8 mouse cellular contexts compared by ENCODE assay signal in the genomic region with DNA sequence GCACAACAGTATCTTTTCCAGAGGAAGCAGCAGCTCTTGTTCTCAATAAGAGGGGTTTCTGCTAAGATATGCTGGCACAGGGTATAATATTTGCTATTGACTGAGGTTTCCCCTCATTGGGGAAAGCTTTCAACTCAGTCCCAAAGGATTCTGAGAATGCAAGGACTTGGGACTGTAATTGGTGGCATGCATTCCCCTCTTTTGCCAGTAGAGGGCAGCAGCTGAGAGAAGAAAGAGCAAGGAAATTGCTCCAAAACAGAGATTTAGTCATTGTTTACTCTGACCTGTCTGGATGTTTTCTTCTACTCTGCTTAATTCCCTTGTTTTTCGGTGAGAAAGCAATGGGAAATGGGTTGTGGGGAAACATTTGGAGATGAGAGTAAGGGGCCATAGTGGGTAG. TPM values are rescaled to one million over a fixed set of nuclear protein-coding genes. Genes with fewer than 3 reads are reported as not detected.
DNase-seq lines count a peak whose midpoint lies in the region; ATAC-seq lines count a peak whose summit lies in the region.
"Had no signal": no experiment of that assay in that cellular context is flagged by ENCODE, and none has a peak within 500 bp of the region (broad histone marks: within the 10 kb centered on the region; RNA-seq: fewer than 3 reads in every experiment).

No protein-coding gene starts in this region.

- no peaks in the 10 kb centered on the region for H3K27me3 ChIP-seq in hindbrain, embryonic 10.5 days (ENCODE audit: insufficient read depth, poor library complexity, severe bottlenecking)
- H3K27me3 ChIP-seq in hindbrain, embryonic 13.5 days = no peaks in the 10 kb centered on the region
- no peaks in the 10 kb centered on the region for H3K27me3 ChIP-seq in limb, embryonic 10.5 days (ENCODE audit: low read depth, poor library complexity, severe bottlenecking)
- H3K27me3 ChIP-seq: megakaryocyte, embryonic 14.5 days had no signal

- H3K4me1 ChIP-seq in hindbrain, embryonic 10.5 days (replicated peaks) = no peaks in the 10 kb centered on the region
- no peaks in the 10 kb centered on the region for H3K4me1 ChIP-seq in hindbrain, embryonic 13.5 days (replicated peaks)
- no peaks in the 10 kb centered on the region for H3K4me1 ChIP-seq in limb, embryonic 10.5 days
- H3K4me1 ChIP-seq: megakaryocyte, embryonic 14.5 days had no signal

- no peak overlapping the region for H3K4me3 ChIP-seq in hindbrain, embryonic 10.5 days
- no peak overlapping the region for H3K4me3 ChIP-seq in hindbrain, embryonic 13.5 days
- H3K4me3 ChIP-seq in limb, embryonic 10.5 days = no peak overlapping the region
- H3K4me3 ChIP-seq: megakaryocyte, embryonic 14.5 days had no signal

- DNase-seq in hindbrain, embryonic 10.5 days (ENCODE audit: low spot score) = peak; percentile 9
- peak; percentile 5 to 38 for DNase-seq in urinary bladder, adult 18-20 months (ENCODE audit: low spot score in 2 of 2)
- no peak for DNase-seq in urinary bladder, postnatal 10 days (ENCODE audit: low spot score)
- DNase-seq in adrenal gland, postnatal 36 days = peak; percentile 36 to 39
- peak; percentile 33 for DNase-seq in limb, embryonic 10.5 days (ENCODE audit: low spot score)
- peak; percentile 11 to 16 for DNase-seq in thymus, postnatal 36 days

- ATAC-seq in hindbrain, embryonic 13.5 days (ENCODE audit: low FRiP score) = no peak

- H3K36me3 ChIP-seq in hindbrain, embryonic 10.5 days = no peaks in the 10 kb centered on the region
- H3K36me3 ChIP-seq in hindbrain, embryonic 13.5 days = no peaks in the 10 kb centered on the region
- no peaks in the 10 kb centered on the region for H3K36me3 ChIP-seq in limb, embryonic 10.5 days

- no peaks in the 10 kb centered on the region for H3K9me3 ChIP-seq in hindbrain, embryonic 10.5 days
- H3K9me3 ChIP-seq in hindbrain, embryonic 13.5 days = no peaks in the 10 kb centered on the region
- H3K9me3 ChIP-seq in limb, embryonic 10.5 days (replicated peaks) = no peaks in the 10 kb centered on the region
- H3K9me3 ChIP-seq: megakaryocyte, embryonic 14.5 days had no signal

- H3K4me2 ChIP-seq in hindbrain, embryonic 13.5 days = no peak overlapping the region

- no peak overlapping the region for H3K9ac ChIP-seq in hindbrain, embryonic 13.5 days

- 33% methylated on average over 1 of the region's 1 CpGs for WGBS in hindbrain, embryonic 10.5 days
- WGBS in hindbrain, embryonic 13.5 days = 37% methylated on average over 1 of the region's 1 CpGs
- WGBS in limb, embryonic 10.5 days = 21% methylated on average over 1 of the region's 1 CpGs

- H3K27ac ChIP-seq in hindbrain, embryonic 10.5 days = no peak overlapping the region
- H3K27ac ChIP-seq in hindbrain, embryonic 13.5 days = no peak overlapping the region
- H3K27ac ChIP-seq in limb, embryonic 10.5 days = no peak overlapping the region

RNA-seq across cellular contexts. Expression of a gene that starts 35.6 kb away (rescaled TPM):
- polyA plus RNA-seq in hindbrain, embryonic 10.5 days (2016; fragmentation: Nextera tagmentation; extraction: Ambion mirVana) = not detected in 2 replicates
- polyA plus RNA-seq in hindbrain, embryonic 13.5 days (2015; fragmentation: Nextera tagmentation; extraction: Ambion mirVana) = not detected in 2 replicates
- total RNA-seq in adrenal gland, postnatal 36 days (2021) = under 1 TPM in 1 of 2 experiments, not detected in 1; 0.20 TPM
- not detected in 2 replicates for polyA plus RNA-seq in limb, embryonic 10.5 days (2016; fragmentation: Nextera tagmentation; extraction: Ambion mirVana)

RNA-seq across cellular contexts. Expression of a gene that starts 55.0 kb away (rescaled TPM):
- not detected in 2 replicates for polyA plus RNA-seq in hindbrain, embryonic 10.5 days (2016; fragmentation: Nextera tagmentation; extraction: Ambion mirVana)
- not detected in 2 replicates for polyA plus RNA-seq in hindbrain, embryonic 13.5 days (2015; fragmentation: Nextera tagmentation; extraction: Ambion mirVana)
- not detected for total RNA-seq in adrenal gland, postnatal 36 days (2021)
- polyA plus RNA-seq in limb, embryonic 10.5 days (2016; fragmentation: Nextera tagmentation; extraction: Ambion mirVana) = not detected in 2 replicates
